Mouse (Mus musculus) midbrain, embryonic 11.5 days (tissue): Measurements from ENCODE around the gene Cdca4. TPM values are rescaled to one million over a fixed set of nuclear protein-coding genes. Genes with fewer than 3 reads are reported as not detected.

Experiments used
- ATAC-seq: fragments of 200-750 bp; cut with Nextera tagmentation; 2 replicates; pipeline ENCODE4 v1.8.0; 2017; ENCODE audit warnings: moderate TSS enrichment, moderate library complexity; ENCODE audit not compliant: low FRiP score
- DNase-seq: peaks from one replicate; pipeline ENCODE4 v3.0.0; 2015; ENCODE audit warnings: low spot score; ENCODE audit errors: missing footprints
- H3K27ac ChIP-seq: fragments of 300-500 bp; sonication (generic); 2 replicates; pipeline ENCODE4 v1.5.1; 2014; ENCODE audit warnings: low read depth, low read length
- H3K27me3 ChIP-seq: fragments of 300-500 bp; sonication (generic); 2 replicates; pipeline ENCODE4 v1.6.1; 2014; ENCODE audit warnings: mild to moderate bottlenecking, low read length, moderate library complexity, mixed read lengths; ENCODE audit not compliant: control insufficient read depth, insufficient read depth
- H3K36me3 ChIP-seq: fragments of 300-500 bp; sonication (generic); 2 replicates; pipeline ENCODE4 v1.6.1; 2014; ENCODE audit warnings: mild to moderate bottlenecking, low read length, moderate library complexity, mixed read lengths; ENCODE audit not compliant: control insufficient read depth, insufficient read depth
- H3K4me1 ChIP-seq: fragments of 300-500 bp; sonication (generic); 2 replicates; pipeline ENCODE4 v1.6.1; 2014; ENCODE audit warnings: low read length; ENCODE audit not compliant: control insufficient read depth, insufficient read depth
- H3K4me2 ChIP-seq: fragments of 300-500 bp; sonication (generic); 2 replicates; pipeline ENCODE4 v1.6.1; 2014; ENCODE audit warnings: mild to moderate bottlenecking, moderate library complexity
- H3K4me3 ChIP-seq: fragments of 300-500 bp; sonication (generic); 2 replicates; pipeline ENCODE4 v1.5.1; 2014; ENCODE audit warnings: low read depth, low read length
- H3K9ac ChIP-seq: fragments of 300-500 bp; sonication (generic); 2 replicates; pipeline ENCODE4 v1.6.1; 2014; ENCODE audit warnings: low read length
- H3K9me3 ChIP-seq: fragments of 300-500 bp; sonication (generic); 2 replicates; pipeline ENCODE4 v1.6.1; 2016; ENCODE audit warnings: low read length; ENCODE audit not compliant: control insufficient read depth
- WGBS: fragments of 180-500 bp; shearing (Covaris S2); extraction: QIAGEN DNeasy Blood & Tissue Kit; methylation state at CpG from one replicate; pipeline ENCODE4 v1.1.7; 2014; 5-methylcytosine and 5-hydroxymethylcytosine counted together
- polyA plus RNA-seq: library from polyadenylated mRNA; unstranded; fragments of >200 nt; fragmentation: Nextera tagmentation; extraction: Ambion mirVana; gene quantifications from 2 replicates; pipeline ENCODE4 v1.2.1, GENCODE M21; 2014

Cdca4 gene
- polyA plus RNA-seq, 1 experiment from 2014 or later = 159 TPM

DNA sequence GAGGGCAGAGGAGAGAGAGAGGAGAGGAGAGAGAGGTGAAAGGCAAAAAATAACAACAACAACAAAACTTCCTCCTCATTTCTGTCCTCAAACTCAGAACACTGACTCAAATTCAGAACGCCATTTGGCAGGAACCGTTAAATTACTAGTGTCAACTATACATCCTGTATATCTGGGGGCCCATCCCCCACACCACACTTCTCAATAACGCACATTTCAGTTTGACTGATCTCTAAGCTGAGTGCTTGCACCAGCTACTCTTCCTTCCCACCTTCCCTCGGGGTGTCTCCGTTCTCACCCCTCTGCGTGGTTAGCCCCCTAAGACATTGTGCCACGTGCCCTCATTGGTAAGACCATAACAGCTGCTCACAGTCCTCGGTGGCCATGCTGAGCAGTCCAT lies 30.7 kb upstream of the Cdca4 start:
- Histone ChIP-seq H3K4me1 (no peaks in the 10 kb centered on the region), H3K36me3 (no peaks in the 10 kb centered on the region), H3K4me3 (no peak overlapping the region), H3K9me3 (no peaks in the 10 kb centered on the region), H3K9ac (no peak overlapping the region), H3K27ac (no peak overlapping the region), H3K27me3 (no peaks in the 10 kb centered on the region), H3K4me2 (no peak overlapping the region)
- no peak for ATAC-seq
- 84% methylated on average over 8 of the region's 8 CpGs for WGBS
- no peak for DNase-seq

DNA sequence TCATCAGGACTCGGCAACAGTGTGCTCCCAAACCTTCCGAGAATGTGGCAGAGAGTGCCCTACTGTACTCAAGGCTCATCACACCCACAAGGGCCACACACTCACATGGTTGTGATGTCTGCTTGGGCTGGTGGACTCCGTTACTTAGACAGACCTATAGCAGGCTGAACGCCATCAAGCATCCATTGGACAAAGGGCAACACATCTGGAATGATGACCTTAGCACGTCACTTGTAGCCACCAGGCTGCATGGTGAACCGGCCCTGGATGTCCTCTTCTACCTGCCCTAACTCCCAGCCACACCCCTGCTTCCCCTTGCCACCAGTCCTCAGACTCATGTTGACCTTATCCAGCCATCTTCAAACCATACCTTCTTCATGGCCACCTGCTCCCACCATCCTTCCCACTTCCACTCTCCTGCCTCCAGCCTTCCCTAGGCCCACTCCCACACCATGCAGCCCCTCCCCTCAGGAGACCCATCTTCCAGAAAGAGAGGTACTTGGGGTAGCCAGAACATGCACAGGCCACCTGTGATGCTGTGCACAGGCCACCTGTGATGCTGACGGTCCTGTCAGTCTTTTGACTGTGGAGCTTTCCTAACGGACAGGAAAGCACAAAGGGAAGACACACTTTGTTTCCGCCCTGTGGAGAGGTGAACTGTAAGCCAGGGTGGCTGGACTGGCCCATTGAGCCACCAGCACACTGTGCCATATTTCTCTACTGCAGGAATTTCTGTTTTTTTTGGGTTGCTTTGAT lies 29.5 kb upstream of the Cdca4 start:
- WGBS = 93% methylated on average over 9 of the region's 9 CpGs
- H3K36me3 ChIP-seq = no peaks in the 10 kb centered on the region
- no peak for ATAC-seq
- H3K4me3 ChIP-seq = no peak overlapping the region
- no peak overlapping the region for H3K9ac ChIP-seq
- no peaks in the 10 kb centered on the region for H3K27me3 ChIP-seq
- no peak for DNase-seq
- H3K9me3 ChIP-seq = no peaks in the 10 kb centered on the region
- no peaks in the 10 kb centered on the region for H3K4me1 ChIP-seq
- no peak overlapping the region for H3K27ac ChIP-seq
- H3K4me2 ChIP-seq = no peak overlapping the region

DNA sequence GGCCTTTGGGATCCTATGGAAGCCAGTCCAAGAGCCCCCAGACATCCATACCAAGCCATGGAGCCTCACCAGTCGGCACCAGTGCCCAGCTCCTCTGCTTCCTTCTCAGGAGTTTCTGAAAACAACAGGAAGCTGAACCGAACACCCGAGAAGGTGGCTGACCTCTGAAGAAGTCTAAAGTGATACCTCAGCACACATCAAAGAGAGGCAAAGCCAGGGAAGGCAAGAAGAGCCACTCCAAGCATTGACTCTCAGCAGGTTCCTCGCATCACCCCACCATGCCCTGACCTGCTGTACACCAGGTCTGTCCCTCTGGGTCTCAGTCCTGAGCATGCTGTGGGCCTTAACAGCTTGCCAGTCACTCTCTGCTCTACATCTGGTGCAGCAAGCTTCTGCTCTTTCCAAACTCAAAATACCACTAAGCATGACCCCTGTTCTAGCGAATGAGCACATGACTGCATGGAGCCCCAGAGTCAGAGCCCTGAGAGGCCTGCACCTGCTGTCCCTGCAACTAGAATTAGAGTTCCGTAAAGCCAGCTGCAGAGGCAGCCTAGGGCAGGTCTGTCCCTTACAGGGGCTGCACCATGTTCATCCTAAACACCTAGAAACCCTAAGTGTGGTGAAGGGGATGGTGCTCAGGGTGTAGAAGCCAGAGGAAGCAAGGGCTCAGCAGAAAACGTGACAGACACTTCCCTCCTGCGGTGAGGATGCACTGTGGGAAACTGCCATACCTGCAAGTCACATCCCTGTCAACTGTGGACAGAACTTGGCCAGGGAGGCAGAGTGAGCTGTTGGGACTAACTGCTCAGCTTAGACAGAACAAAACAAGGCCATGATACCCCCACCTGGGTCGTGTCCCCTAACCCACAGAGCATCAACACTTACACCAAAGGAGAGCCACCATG lies 28.1 kb upstream of the Cdca4 start:
- DNase-seq (no peak), ATAC-seq (no peak)
- Histone ChIP-seq H3K9ac (no peak overlapping the region), H3K4me3 (no peak overlapping the region), H3K27ac (no peak overlapping the region), H3K9me3 (no peaks in the 10 kb centered on the region), H3K4me1 (no peaks in the 10 kb centered on the region), H3K27me3 (no peaks in the 10 kb centered on the region), H3K36me3 (no peaks in the 10 kb centered on the region), H3K4me2 (no peak overlapping the region)
- WGBS = 74% methylated on average over 9 of the region's 9 CpGs

GRCm38 (mm10) chr12:112856338-112856737 lies 27.1 kb upstream of the Cdca4 start:
- Histone ChIP-seq H3K4me3 (no peak overlapping the region), H3K36me3 (no peaks in the 10 kb centered on the region), H3K4me1 (no peaks in the 10 kb centered on the region), H3K9me3 (no peaks in the 10 kb centered on the region), H3K27me3 (no peaks in the 10 kb centered on the region), H3K4me2 (no peak overlapping the region), H3K27ac (no peak overlapping the region), H3K9ac (no peak overlapping the region)
- WGBS = 87% methylated on average over 3 of the region's 3 CpGs
- ATAC-seq (no peak), DNase-seq (no peak)

- Histone ChIP-seq H3K9ac (no peak overlapping the region), H3K9me3 (no peaks in the 10 kb centered on the region), H3K4me1 (no peaks in the 10 kb centered on the region), H3K4me2 (no peak overlapping the region), H3K27me3 (no peaks in the 10 kb centered on the region), H3K4me3 (no peak overlapping the region), H3K27ac (no peak overlapping the region), H3K36me3 (no peaks in the 10 kb centered on the region)
- DNase-seq = no peak
- WGBS = 81% methylated on average over 7 of the region's 7 CpGs
- no peak for ATAC-seq
Observed at GRCm38 (mm10) chr12:112854610-112855333, 25.5 kb upstream of the Cdca4 start.

DNA sequence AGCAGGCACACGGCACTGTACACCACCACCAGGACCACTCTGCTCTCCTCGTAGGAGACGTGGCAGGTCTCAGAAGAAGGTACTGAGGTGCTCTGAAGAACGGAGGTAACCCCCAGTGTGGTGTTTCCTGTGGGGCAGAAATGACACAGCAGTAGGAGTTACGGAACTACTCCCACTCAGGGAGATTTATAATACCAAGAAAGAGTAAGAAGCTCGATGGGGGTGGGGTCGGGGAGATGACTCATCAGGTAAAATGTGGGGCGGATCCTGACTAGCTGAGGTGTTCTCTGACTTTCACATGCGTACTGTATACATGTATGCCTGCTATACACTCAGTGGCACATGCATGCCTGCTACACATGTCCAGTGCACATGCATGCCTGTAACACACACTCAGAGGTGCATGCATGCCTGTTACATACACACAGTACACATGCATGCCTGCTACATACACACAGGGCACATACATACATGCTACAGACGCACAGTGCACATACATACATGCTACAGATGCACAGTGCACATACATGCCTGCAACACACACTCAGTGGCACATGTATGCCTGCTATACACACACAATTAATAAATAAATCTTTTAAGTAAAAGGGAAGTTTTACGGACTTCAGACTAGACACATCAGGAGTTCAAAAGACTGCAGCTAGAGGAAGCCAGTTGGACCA lies 24.0 kb upstream of the Cdca4 start:
- Histone ChIP-seq H3K4me1 (no peaks in the 10 kb centered on the region), H3K36me3 (no peaks in the 10 kb centered on the region), H3K4me2 (no peak overlapping the region), H3K9me3 (no peaks in the 10 kb centered on the region), H3K27ac (no peak overlapping the region), H3K27me3 (no peaks in the 10 kb centered on the region), H3K4me3 (no peak overlapping the region), H3K9ac (no peak overlapping the region)
- DNase-seq (no peak), ATAC-seq (no peak)
- 89% methylated on average over 11 of the region's 11 CpGs for WGBS

DNA sequence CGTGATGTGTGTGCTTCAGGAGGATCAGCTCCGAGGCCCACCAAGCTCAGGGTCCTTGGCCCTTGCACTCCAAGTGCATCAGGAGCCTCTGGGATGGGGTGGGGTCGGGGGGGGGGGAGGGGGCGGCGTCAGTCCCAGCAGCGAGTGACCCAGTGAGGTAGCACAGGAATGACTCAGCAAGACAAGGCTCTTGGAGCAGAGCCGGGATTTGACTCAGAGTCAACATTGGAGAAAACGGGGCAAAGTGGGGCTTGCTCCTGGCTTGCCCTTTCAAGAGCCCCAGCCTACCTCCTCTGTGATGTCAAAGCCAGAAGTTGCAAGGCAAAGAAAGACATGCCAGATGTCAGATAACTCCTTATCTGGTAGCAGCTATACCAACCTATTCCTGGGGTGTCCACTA lies 21.9 kb upstream of the Cdca4 start:
- no peak overlapping the region for H3K4me3 ChIP-seq
- H3K27me3 ChIP-seq = no peaks in the 10 kb centered on the region
- ATAC-seq = no peak
- H3K4me2 ChIP-seq = no peak overlapping the region
- no peak overlapping the region for H3K9ac ChIP-seq
- no peaks in the 10 kb centered on the region for H3K9me3 ChIP-seq
- WGBS = 70% methylated on average over 4 of the region's 8 CpGs
- no peak for DNase-seq
- H3K4me1 ChIP-seq = no peaks in the 10 kb centered on the region
- no peaks in the 10 kb centered on the region for H3K36me3 ChIP-seq
- H3K27ac ChIP-seq = no peak overlapping the region

DNA sequence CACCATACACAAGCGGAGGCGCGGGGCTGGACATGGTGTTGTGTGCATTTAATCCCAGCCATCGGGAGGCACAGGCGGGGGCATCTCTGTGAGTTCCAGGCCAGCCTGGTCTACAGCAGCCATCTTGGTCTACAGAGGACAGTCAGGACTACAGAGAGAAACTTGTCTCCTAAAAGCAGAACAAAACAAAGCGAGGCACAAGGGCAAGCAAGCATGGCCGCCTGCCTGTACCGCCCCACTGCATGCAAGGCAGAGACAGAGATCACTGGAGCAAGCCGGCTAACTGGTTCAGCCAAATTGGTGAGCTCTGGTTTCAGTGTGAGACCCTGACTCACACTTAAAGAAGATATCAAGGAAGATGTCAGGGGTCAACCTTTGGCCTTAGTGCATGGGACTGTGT lies 21.1 kb upstream of the Cdca4 start:
- Histone ChIP-seq H3K9me3 (no peaks in the 10 kb centered on the region), H3K4me3 (no peak overlapping the region), H3K4me1 (no peaks in the 10 kb centered on the region), H3K27me3 (no peaks in the 10 kb centered on the region), H3K9ac (no peak overlapping the region), H3K27ac (no peak overlapping the region), H3K36me3 (no peaks in the 10 kb centered on the region), H3K4me2 (no peak overlapping the region)
- DNase-seq (no peak), ATAC-seq (no peak)
- WGBS = 80% methylated on average over 9 of the region's 9 CpGs
